Mouse (Mus musculus) forebrain, postnatal 0 days (tissue): ENCODE results near the gene Pip5k1b. TPM values are rescaled to one million over a fixed set of nuclear protein-coding genes. Genes with fewer than 3 reads are reported as not detected.
A peak's percentile ranks its signal among the peaks of the same experiment; 100 is the strongest.

ENCODE experiments used
- ATAC-seq: fragments of 200-750 bp; cut with Nextera tagmentation; 2 replicates; pipeline ENCODE4 v1.8.0; 2017; ENCODE audit warnings: mild to moderate bottlenecking, moderate library complexity
- DNase-seq: peaks from one replicate; pipeline ENCODE4 v3.0.0-alpha.2; 2015
- H3K27ac ChIP-seq: fragments of 300-500 bp; sonication (generic); 2 replicates; pipeline ENCODE4 v1.5.1; 2014; ENCODE audit warnings: low read depth, mild to moderate bottlenecking, antibody characterized with exemption, low read length, moderate library complexity, mixed read lengths
- H3K27me3 ChIP-seq: fragments of 300-500 bp; sonication (generic); 2 replicates; pipeline ENCODE4 v1.6.1; 2014; ENCODE audit warnings: mild to moderate bottlenecking, low read length, mixed read lengths; ENCODE audit not compliant: insufficient read depth
- H3K36me3 ChIP-seq: fragments of 300-500 bp; sonication (generic); 2 replicates; pipeline ENCODE4 v1.6.1; 2014; ENCODE audit warnings: mild to moderate bottlenecking, moderate library complexity; ENCODE audit not compliant: insufficient read depth
- H3K4me1 ChIP-seq: fragments of 300-500 bp; sonication (generic); 2 replicates; pipeline ENCODE4 v1.6.1; 2014; ENCODE audit warnings: antibody characterized with exemption; ENCODE audit not compliant: insufficient read depth
- H3K4me2 ChIP-seq: fragments of 300-500 bp; sonication (generic); 2 replicates; pipeline ENCODE4 v1.6.1; 2014; ENCODE audit warnings: low read depth, mild to moderate bottlenecking, moderate library complexity
- H3K4me3 ChIP-seq: fragments of 300-500 bp; sonication (generic); 2 replicates; pipeline ENCODE4 v1.5.1; 2014; ENCODE audit warnings: low read depth, low read length, mixed read lengths
- H3K9ac ChIP-seq: fragments of 300-500 bp; sonication (generic); 2 replicates; pipeline ENCODE4 v1.6.1; 2014; ENCODE audit warnings: mild to moderate bottlenecking
- H3K9me3 ChIP-seq: fragments of 300-500 bp; sonication (generic); 2 replicates; pipeline ENCODE4 v1.6.1; 2016; ENCODE audit warnings: low read length
- CTCF ChIP-seq: sonication (generic); IDR thresholded peaks from 2 replicates; pipeline ENCODE4 v1.5.1; 2016; ENCODE audit warnings: antibody characterized with exemption, control low read depth, low read depth
- WGBS: fragments of 180-500 bp; shearing (Covaris S2); extraction: QIAGEN DNeasy Blood & Tissue Kit; methylation state at CpG from one replicate; pipeline ENCODE4 v1.1.7; 2014; 5-methylcytosine and 5-hydroxymethylcytosine counted together
- polyA plus RNA-seq: library from polyadenylated mRNA; unstranded; fragments of >200 nt; fragmentation: Nextera tagmentation; extraction: Ambion mirVana; gene quantifications from 2 replicates; pipeline ENCODE4 v1.2.1, GENCODE M21; 2015
- total RNA-seq: library from RNA; depleted of rRNA; stranded (reverse); fragments of >200 nt; gene quantifications from 2 replicates; pipeline ENCODE4 v1.2.3, GENCODE M21; 2014

The Pip5k1b gene
- total and polyA plus RNA-seq, 2 experiments from 2014 or later = 1.8 to 2.7 TPM

DNA sequence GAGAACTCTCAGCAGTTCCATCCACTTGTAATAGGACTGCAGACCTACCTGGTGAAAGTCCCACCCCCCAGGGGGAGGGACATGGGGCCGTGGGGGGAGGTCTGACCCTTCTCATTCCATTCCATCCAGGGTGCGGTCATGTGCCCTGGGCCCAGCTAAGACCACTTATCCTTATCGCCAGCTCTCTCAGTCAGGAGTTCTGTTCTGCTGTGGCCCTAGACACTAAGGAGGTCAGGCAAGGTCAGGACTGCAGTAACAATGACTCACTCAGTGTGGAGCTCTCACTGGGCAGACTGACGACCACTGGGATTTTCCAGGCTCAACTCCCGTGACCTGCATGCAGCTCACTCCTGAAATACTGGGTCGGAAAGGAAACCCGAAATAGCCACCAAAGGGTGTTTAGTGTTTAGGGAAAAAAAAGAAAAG is 16.1 kb upstream of the Pip5k1b start:
- no peak overlapping the region for H3K4me3 ChIP-seq
- DNase-seq (no peak), ATAC-seq (no peak)
- no peaks in the 10 kb centered on the region for H3K9me3 ChIP-seq
- H3K27ac ChIP-seq = no peak overlapping the region
- WGBS = 49% methylated on average over 7 of the region's 7 CpGs
- no peaks in the 10 kb centered on the region for H3K4me1 ChIP-seq
- H3K4me2 ChIP-seq = no peak overlapping the region
- H3K27me3 ChIP-seq = no peaks in the 10 kb centered on the region
- TF ChIP-seq CTCF = no peak
- no peak overlapping the region for H3K9ac ChIP-seq
- H3K36me3 ChIP-seq = no peaks in the 10 kb centered on the region

DNA sequence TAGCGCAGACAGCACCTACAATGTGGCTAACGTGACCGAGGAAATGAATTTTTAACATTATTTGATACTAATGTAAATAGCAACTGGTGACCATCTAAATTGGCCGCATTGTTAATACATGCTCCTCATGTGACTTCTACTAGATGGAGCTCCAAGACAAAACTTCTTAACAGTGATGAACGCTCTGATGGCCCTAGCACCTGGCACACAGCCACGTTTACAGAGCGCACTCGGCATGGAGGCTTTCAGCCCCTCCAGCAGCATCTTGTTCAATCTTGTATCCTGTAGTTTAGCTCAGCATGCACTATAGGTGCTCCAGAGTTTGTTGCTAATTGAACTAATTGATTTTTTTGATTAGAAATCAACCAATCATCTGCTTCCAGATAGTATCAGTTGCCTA is 15.3 kb upstream of the Pip5k1b start:
- Histone ChIP-seq H3K9me3 (no peaks in the 10 kb centered on the region), H3K36me3 (no peaks in the 10 kb centered on the region), H3K27me3 (no peaks in the 10 kb centered on the region), H3K27ac (no peak overlapping the region), H3K4me3 (no peak overlapping the region), H3K4me1 (no peaks in the 10 kb centered on the region), H3K9ac (no peak overlapping the region), H3K4me2 (no peak overlapping the region)
- ATAC-seq (no peak), DNase-seq (no peak)
- no peak for TF ChIP-seq CTCF
- WGBS = 80% methylated on average over 8 of the region's 8 CpGs

DNA sequence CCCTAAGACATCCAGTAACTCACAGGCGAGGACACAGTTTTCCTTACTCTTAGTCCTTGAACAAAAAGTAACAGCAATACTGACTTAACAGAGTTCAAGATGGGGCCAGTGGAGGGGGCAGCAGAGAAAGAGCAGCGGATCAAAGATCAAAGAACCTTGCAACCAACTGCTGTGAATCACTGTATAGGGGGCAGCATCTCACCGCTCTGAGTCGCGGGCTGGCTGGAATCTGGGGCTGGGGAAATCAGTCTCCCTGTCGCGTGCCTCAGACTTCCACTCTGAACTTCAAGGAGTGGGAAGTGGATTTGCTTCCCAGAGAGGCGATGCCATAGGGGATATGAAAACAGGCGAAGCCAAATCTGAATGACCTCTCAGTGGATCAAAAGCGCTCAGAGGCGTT is 1.8 kb upstream of the Pip5k1b start:
- Histone ChIP-seq H3K4me1 (peaks cover 4% of the 10 kb centered on the region; the same call in 1 of the 2 replicates), H3K27ac (no peak overlapping the region), H3K4me2 (peak overlapping the region; percentile 13; the same call in 1 of the 2 replicates), H3K9ac (no peak overlapping the region), H3K9me3 (no peaks in the 10 kb centered on the region), H3K36me3 (no peaks in the 10 kb centered on the region), H3K27me3 (peaks cover 11% of the 10 kb centered on the region), H3K4me3 (0 out of 2 replicates have a peak overlapping the region, but pooled peaks have one; percentile 7)
- no peak for ATAC-seq
- WGBS = 4% methylated on average over 11 of the region's 11 CpGs
- TF ChIP-seq CTCF = peak; percentile 48
- DNase-seq = no peak

DNA sequence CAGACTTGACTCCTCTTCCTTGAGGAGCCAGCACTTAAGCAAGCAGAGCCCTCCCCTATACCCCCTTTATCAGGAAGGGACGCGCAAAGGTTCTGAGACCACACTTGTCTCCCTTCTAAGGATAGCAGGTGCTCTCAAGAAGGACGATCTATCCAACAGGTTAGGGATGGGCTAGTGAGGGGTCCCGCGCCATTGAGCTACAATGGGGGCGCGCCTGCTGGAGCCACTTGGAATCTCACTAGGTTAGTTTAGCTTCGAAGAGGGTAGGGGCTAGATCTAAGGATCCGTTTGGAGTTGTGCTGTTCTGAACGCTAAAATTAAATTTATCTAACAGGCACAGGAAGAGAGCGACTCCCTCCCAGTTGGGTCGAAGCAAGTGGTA is 904 bp upstream of the Pip5k1b start:
- H3K9me3 ChIP-seq = no peaks in the 10 kb centered on the region
- H3K4me3 ChIP-seq = peak overlapping the region; percentile 79
- peak overlapping the region; percentile 73 for H3K9ac ChIP-seq
- peaks cover 4% of the 10 kb centered on the region; the same call in 1 of the 2 replicates for H3K4me1 ChIP-seq
- peak overlapping the region; percentile 97 for H3K4me2 ChIP-seq
- WGBS = 2% methylated on average over 12 of the region's 12 CpGs
- ATAC-seq (0 out of 2 replicates have a peak, but pooled peaks have one; percentile 5), DNase-seq (no peak)
- H3K27me3 ChIP-seq = peaks cover 11% of the 10 kb centered on the region
- H3K27ac ChIP-seq = no peak overlapping the region
- no peaks in the 10 kb centered on the region for H3K36me3 ChIP-seq
- TF ChIP-seq CTCF = peak; percentile 20; the same call in 1 of the 2 replicates

DNA sequence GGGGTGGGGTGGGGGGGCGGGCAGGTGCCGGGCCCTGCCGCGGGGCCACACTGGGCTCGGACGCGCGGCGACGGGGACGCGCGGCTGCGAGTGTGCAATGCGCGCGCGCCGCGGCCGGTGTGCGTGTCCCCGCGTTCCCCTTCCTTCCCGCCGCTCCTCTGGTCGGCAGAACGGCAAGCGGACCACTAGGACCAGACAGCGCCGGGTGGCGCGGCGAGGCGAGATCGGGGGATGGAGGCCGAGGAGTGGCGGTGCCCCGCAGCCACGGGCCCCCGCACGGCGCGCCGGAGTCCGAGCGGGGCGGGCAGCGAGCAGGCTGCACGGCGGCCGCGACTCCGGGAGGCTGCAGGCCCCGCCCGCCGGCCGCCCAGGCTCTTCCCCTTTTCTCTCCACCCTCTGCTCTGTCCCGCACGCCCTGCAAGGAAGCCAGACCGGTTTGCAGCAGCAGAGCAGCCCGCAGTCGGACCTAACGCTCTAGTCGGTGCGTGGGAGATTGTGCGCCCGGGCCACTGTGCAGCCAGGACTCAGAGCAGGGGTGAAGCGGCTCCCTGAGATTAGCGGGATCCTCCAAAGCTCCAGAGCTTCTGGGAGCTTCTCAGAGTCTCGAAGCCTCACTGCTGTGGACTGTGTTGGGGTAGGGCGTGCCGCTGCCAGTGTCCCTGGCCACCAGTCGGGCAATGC is 372 bp upstream of the Pip5k1b start:
- no peak for TF ChIP-seq CTCF
- Histone ChIP-seq H3K4me1 (peaks cover 4% of the 10 kb centered on the region; the same call in 1 of the 2 replicates), H3K4me3 (peak overlapping the region; percentile 79), H3K4me2 (peak overlapping the region; percentile 97), H3K27ac (peak overlapping the region; percentile 70), H3K36me3 (no peaks in the 10 kb centered on the region), H3K27me3 (peaks cover 11% of the 10 kb centered on the region), H3K9ac (peak overlapping the region; percentile 73), H3K9me3 (no peaks in the 10 kb centered on the region)
- ATAC-seq (peak; percentile 83), DNase-seq (peak; percentile 70)
- WGBS = 2% methylated on average over 51 of the region's 74 CpGs

DNA sequence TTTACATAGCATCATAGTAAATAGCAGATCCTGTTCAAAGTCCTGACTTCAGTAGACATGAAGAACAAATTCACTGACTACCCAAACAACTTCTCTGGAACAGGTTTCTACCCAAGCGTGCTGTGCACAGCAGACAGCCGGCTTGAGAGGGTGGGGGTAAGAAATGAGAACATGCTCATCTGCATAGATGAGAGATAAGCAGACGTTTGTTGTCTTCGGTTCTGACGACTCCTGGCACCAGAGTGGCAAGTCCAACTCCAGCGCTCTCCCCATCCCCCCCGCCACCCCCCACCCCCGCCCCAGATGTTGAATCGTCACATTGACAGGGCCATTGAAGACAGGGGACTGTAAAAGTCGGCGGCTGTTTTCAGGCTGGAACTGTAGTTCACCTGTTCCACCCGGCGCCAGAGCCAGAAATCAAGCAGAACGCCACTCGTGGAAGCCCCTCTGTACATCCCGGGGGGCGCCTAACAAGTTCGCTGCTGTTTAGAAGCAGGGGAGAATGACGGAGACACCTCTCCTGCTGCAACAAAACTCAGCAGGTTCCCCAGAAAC is 684 bp downstream of the Pip5k1b start:
- H3K4me3 ChIP-seq = peak overlapping the region; percentile 79
- H3K9me3 ChIP-seq = no peaks in the 10 kb centered on the region
- DNase-seq = no peak
- no peak for TF ChIP-seq CTCF
- no peak overlapping the region for H3K27ac ChIP-seq
- WGBS = under 1% methylated on average over 19 of the region's 19 CpGs
- no peaks in the 10 kb centered on the region for H3K36me3 ChIP-seq
- ATAC-seq = peak; percentile 3
- peak overlapping the region; percentile 97 for H3K4me2 ChIP-seq
- H3K27me3 ChIP-seq = peaks cover 11% of the 10 kb centered on the region
- H3K4me1 ChIP-seq = peaks cover 4% of the 10 kb centered on the region; the same call in 1 of the 2 replicates
- H3K9ac ChIP-seq = peak overlapping the region; percentile 73

DNA sequence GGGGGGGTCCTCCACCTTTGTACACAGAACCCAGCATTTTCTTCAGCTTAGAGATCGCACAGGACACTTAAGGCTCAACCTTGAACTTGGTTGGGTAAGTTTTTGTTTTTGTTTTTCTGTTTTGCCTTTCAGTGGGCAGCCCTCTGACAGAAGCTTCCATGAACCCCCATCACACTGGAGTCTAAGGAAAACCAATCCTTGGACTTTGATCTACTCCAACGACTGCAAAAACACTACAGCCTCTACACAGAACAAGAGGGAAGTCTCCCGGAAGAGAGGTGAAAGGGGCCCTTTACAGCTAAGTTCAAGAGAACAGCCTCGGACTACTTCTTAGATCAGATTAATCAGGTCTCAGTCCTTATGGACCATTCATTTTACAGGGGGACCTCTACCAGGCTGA is 1.2 kb downstream of the Pip5k1b start:
- no peaks in the 10 kb centered on the region for H3K9me3 ChIP-seq
- peaks cover 4% of the 10 kb centered on the region; the same call in 1 of the 2 replicates for H3K4me1 ChIP-seq
- no peak for ATAC-seq
- DNase-seq = no peak
- H3K27ac ChIP-seq = no peak overlapping the region
- no peak overlapping the region for H3K9ac ChIP-seq
- H3K4me2 ChIP-seq = peak overlapping the region; percentile 97
- 23% methylated on average over 4 of the region's 4 CpGs for WGBS
- H3K36me3 ChIP-seq = no peaks in the 10 kb centered on the region
- H3K27me3 ChIP-seq = peaks cover 11% of the 10 kb centered on the region
- H3K4me3 ChIP-seq = no peak overlapping the region
- TF ChIP-seq CTCF = no peak
